Mouse (Mus musculus): ENCODE data around the gene Derl2. TPM values are rescaled to one million over a fixed set of nuclear protein-coding genes. Genes with fewer than 3 reads are reported as not detected.

Gene Derl2
- 52.1 and 53.0 TPM in 2 replicates for polyA plus RNA-seq (2015; fragmentation: Nextera tagmentation; extraction: Ambion mirVana)

DNA sequence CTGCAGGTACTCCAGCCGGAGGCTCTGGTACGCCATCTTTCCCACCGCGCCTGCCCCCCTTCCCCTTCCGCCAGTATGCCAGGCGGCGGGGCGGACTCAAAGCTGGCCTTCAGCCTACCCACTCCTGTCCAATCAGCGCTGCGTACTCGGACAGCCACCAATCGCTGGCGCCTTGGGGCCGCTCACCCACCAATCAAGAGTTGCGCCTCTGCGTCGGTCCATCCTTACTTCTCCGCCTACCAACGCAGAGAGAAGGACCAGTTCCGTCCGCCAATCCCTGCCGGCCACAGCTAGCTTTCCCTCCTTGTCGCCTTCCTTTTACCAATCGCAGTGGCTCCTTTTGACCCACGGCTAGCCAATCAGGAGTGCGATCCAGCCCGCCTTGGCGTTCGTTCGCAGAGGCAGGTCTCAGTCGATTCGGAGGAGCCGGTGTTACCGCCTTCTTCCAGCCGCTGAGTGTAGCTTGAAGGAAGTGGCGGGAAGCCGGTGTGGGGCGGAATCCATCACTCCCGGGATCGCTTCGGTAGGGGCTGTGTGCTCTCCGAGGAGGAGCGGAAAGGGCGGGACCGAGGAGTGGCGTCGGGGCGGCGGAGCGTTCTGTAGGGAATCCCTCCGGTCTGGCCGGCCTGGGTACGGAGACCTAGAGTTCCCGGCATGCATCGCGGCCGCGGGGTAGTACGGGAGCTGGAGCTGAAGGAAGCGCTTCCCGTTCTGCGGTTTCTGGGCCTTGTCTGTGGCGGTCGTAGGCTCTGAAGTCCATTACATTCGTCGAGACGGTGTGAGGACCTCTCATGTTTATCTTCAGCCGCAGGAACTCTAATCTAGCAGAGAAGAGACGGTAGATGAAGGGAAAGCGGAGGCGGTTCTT lies at the start of gene Derl2, which contains the start of gene Mis12:
Derl2 (minus strand) TSS at position 641 of the 868 bp plus-strand sequence.
Mis12 (plus strand) TSS at position 411 of the 868 bp plus-strand sequence.
- H3K36me3 ChIP-seq (ENCODE audit: control insufficient read depth, insufficient read depth, low read length), result peaks cover 3% of the 10 kb centered on the region; the same call in 1 of the 2 replicates
- H3K4me3 ChIP-seq (ENCODE audit: low read length), result peak within 1 kb of the TSS; percentile 96
- H3K4me2 ChIP-seq (ENCODE audit: low read depth, low read length), result peak within 1 kb of the TSS; percentile 86
- peak; percentile 99 for ATAC-seq (ENCODE audit: low read depth)
- H3K27ac ChIP-seq (ENCODE audit: low read length), result peak within 1 kb of the TSS; percentile 96
- H3K4me1 ChIP-seq (replicated peaks; ENCODE audit: control insufficient read depth, insufficient read depth, low read length), result peaks cover 34% of the 10 kb centered on the region
- WGBS, result under 1% methylated on average over 70 of the region's 71 CpGs
- H3K9me3 ChIP-seq (ENCODE audit: control insufficient read depth, low read length), result no peaks in the 10 kb centered on the region
- peak within 1 kb of the TSS; percentile 98 for H3K9ac ChIP-seq (ENCODE audit: low read length)
- H3K27me3 ChIP-seq (ENCODE audit: control insufficient read depth, insufficient read depth, low read depth, low read length), result no peaks in the 10 kb centered on the region

- ATAC-seq (ENCODE audit: low read depth), result 0 out of 2 replicates have a peak, but pooled peaks have one; percentile 51
- 0% methylated on average over 1 of the region's 1 CpGs for WGBS
- H3K36me3 ChIP-seq (ENCODE audit: control insufficient read depth, insufficient read depth, low read length), result no peaks in the 10 kb centered on the region
Observed at GRCm38 (mm10) chr11:71052554-71052953, 32.9 kb upstream of the Derl2 start.

GRCm38 (mm10) chr11:71039526-71040298 lies 20.1 kb upstream of the Derl2 start:
- no peaks in the 10 kb centered on the region for H3K4me1 ChIP-seq (replicated peaks; ENCODE audit: control insufficient read depth, insufficient read depth, low read length)
- H3K36me3 ChIP-seq (ENCODE audit: control insufficient read depth, insufficient read depth, low read length), result no peaks in the 10 kb centered on the region
- no peaks in the 10 kb centered on the region for H3K9me3 ChIP-seq (ENCODE audit: control insufficient read depth, low read length)
- no peak overlapping the region for H3K27ac ChIP-seq (ENCODE audit: low read length)
- H3K9ac ChIP-seq (ENCODE audit: low read length), result no peak overlapping the region
- ATAC-seq (ENCODE audit: low read depth), result no peak
- no peak overlapping the region for H3K4me3 ChIP-seq (ENCODE audit: low read length)
- H3K4me2 ChIP-seq (ENCODE audit: low read depth, low read length), result no peak overlapping the region
- 97% methylated on average over 5 of the region's 5 CpGs for WGBS
- H3K27me3 ChIP-seq (ENCODE audit: control insufficient read depth, insufficient read depth, low read depth, low read length), result no peaks in the 10 kb centered on the region

More at GRCm38 (mm10) chr11:71052554-71052953, 32.9 kb upstream of the Derl2 start:
- Histone ChIP-seq H3K27me3 (ENCODE audit: control insufficient read depth, insufficient read depth, low read depth, low read length) (no peaks in the 10 kb centered on the region), H3K4me2 (ENCODE audit: low read depth, low read length) (no peak overlapping the region), H3K9ac (ENCODE audit: low read length) (no peak overlapping the region), H3K4me1 (replicated peaks; ENCODE audit: control insufficient read depth, insufficient read depth, low read length) (no peaks in the 10 kb centered on the region), H3K9me3 (ENCODE audit: control insufficient read depth, low read length) (no peaks in the 10 kb centered on the region), H3K27ac (ENCODE audit: low read length) (no peak overlapping the region), H3K4me3 (ENCODE audit: low read length) (no peak overlapping the region)

- Histone ChIP-seq H3K9ac (ENCODE audit: low read length) (peak within 1 kb of the TSS; percentile 73), H3K4me3 (ENCODE audit: low read length) (peak within 1 kb of the TSS; percentile 67), H3K27me3 (ENCODE audit: control insufficient read depth, insufficient read depth, low read depth, low read length) (no peaks in the 10 kb centered on the region), H3K27ac (ENCODE audit: low read length) (peak within 1 kb of the TSS; percentile 75), H3K9me3 (ENCODE audit: control insufficient read depth, low read length) (no peaks in the 10 kb centered on the region), H3K4me2 (ENCODE audit: low read depth, low read length) (peak within 1 kb of the TSS; percentile 83), H3K36me3 (ENCODE audit: control insufficient read depth, insufficient read depth, low read length) (no peaks in the 10 kb centered on the region), H3K4me1 (replicated peaks; ENCODE audit: control insufficient read depth, insufficient read depth, low read length) (0 out of 2 replicates have a peak, but pooled peaks cover 2% of the 10 kb centered on the region)
- peak; percentile 98 for ATAC-seq (ENCODE audit: low read depth)
- WGBS, result under 1% methylated on average over 27 of the region's 31 CpGs
Observed at GRCm38 (mm10) chr11:71033163-71033761, 13.6 kb upstream of the Derl2 start, which contains the start of gene 6330403K07Rik. 6330403K07Rik (minus strand) TSS chr11:71033513.

DNA sequence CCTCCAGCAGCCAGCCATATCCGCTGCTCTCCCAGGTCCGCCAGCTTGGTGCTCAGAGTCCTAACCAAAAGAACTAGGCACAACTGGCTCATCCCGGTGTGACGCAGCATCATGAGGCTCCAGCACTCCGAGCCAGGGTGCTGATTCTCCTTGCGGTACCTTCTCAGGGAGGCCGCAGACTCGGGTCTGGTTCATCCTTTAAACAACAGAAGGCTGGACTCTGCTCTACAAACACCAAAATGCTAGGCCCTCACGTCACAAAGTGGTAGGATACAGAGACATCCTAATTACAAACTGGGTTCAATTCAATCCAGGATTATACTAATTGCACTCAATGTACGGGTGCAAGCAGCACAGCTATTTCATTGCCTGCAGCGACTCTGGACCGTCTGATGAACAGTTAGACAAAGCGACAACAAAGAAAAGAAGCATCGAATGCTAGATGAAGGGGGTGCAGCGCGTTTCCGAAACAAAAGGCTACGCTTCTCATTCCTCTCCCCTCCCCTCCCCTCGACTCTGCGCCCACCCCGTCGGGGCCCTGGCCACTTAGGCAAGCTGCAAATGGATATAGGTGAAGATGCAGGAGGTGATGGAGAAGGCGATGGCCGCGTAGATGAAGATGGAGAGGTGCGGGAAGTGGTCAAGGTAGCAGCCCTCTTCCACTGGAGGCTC lies 13.0 kb upstream of the Derl2 start:
- ATAC-seq (ENCODE audit: low read depth), result peak; percentile 11
- Histone ChIP-seq H3K9ac (ENCODE audit: low read length) (peak overlapping the region; percentile 73), H3K4me1 (replicated peaks; ENCODE audit: control insufficient read depth, insufficient read depth, low read length) (0 out of 2 replicates have a peak, but pooled peaks cover 2% of the 10 kb centered on the region), H3K36me3 (ENCODE audit: control insufficient read depth, insufficient read depth, low read length) (no peaks in the 10 kb centered on the region), H3K27ac (ENCODE audit: low read length) (peak overlapping the region; percentile 75), H3K9me3 (ENCODE audit: control insufficient read depth, low read length) (no peaks in the 10 kb centered on the region), H3K4me3 (ENCODE audit: low read length) (peak overlapping the region; percentile 67), H3K4me2 (ENCODE audit: low read depth, low read length) (peak overlapping the region; percentile 83), H3K27me3 (ENCODE audit: control insufficient read depth, insufficient read depth, low read depth, low read length) (no peaks in the 10 kb centered on the region)
- WGBS, result 5% methylated on average over 26 of the region's 26 CpGs

- 39% methylated on average over 7 of the region's 7 CpGs for WGBS
- Histone ChIP-seq H3K4me3 (ENCODE audit: low read length) (peak overlapping the region; percentile 67), H3K27ac (ENCODE audit: low read length) (peak overlapping the region; percentile 75)
Observed at GRCm38 (mm10) chr11:71032070-71032469, 12.4 kb upstream of the Derl2 start.

DNA sequence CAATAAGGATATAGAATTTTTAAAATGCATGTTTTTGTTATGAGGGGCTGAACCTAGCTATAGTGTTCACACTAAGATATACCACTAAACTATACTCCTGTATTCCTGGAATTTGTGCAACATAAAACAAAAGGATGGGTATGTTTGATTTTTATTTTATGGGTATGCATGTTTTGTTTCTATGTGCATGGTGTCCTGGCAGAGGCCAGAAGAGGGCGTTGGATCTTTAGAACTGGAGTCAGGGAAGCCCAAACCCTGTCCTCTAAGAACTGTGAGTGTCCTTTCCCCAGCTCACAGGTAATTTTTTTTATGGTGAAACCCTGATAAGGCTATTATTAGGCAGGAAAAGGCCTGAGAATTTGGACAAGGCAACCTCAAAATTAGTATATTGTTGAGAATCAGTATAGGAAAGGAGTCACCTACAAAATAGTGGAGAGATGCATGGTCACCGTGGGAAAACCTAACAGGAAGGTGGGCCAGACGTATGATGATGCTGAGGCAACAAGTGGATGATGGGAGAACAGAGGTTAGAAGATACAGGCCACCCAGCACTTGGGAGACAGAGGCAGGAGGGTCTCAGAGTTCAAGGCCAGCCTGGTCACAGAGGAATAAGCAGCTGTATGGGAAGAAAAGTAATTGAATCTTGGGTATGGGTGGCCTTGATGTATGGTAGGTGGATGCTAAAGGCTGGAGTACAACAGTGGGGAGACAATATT lies 9.9 kb upstream of the Derl2 start:
- peaks cover 20% of the 10 kb centered on the region for H3K36me3 ChIP-seq (ENCODE audit: control insufficient read depth, insufficient read depth, low read length)
- no peak overlapping the region for H3K27ac ChIP-seq (ENCODE audit: low read length)
- H3K4me2 ChIP-seq (ENCODE audit: low read depth, low read length), result no peak overlapping the region
- no peak for ATAC-seq (ENCODE audit: low read depth)
- 0 out of 2 replicates have a peak, but pooled peaks cover 2% of the 10 kb centered on the region for H3K4me1 ChIP-seq (replicated peaks; ENCODE audit: control insufficient read depth, insufficient read depth, low read length)
- no peak overlapping the region for H3K4me3 ChIP-seq (ENCODE audit: low read length)
- no peaks in the 10 kb centered on the region for H3K9me3 ChIP-seq (ENCODE audit: control insufficient read depth, low read length)
- no peak overlapping the region for H3K9ac ChIP-seq (ENCODE audit: low read length)
- no peaks in the 10 kb centered on the region for H3K27me3 ChIP-seq (ENCODE audit: control insufficient read depth, insufficient read depth, low read depth, low read length)
- 70% methylated on average over 3 of the region's 3 CpGs for WGBS

More at GRCm38 (mm10) chr11:71032070-71032469, 12.4 kb upstream of the Derl2 start:
- H3K4me1 ChIP-seq (replicated peaks; ENCODE audit: control insufficient read depth, insufficient read depth, low read length), result 0 out of 2 replicates have a peak, but pooled peaks cover 2% of the 10 kb centered on the region
- H3K9ac ChIP-seq (ENCODE audit: low read length), result peak overlapping the region; percentile 73
- peak overlapping the region; percentile 83 for H3K4me2 ChIP-seq (ENCODE audit: low read depth, low read length)
- H3K27me3 ChIP-seq (ENCODE audit: control insufficient read depth, insufficient read depth, low read depth, low read length), result no peaks in the 10 kb centered on the region
- H3K36me3 ChIP-seq (ENCODE audit: control insufficient read depth, insufficient read depth, low read length), result peaks cover under 1% of the 10 kb centered on the region; the same call in 1 of the 2 replicates
- ATAC-seq (ENCODE audit: low read depth), result no peak
- no peaks in the 10 kb centered on the region for H3K9me3 ChIP-seq (ENCODE audit: control insufficient read depth, low read length)

GRCm38 (mm10) chr11:71028280-71028679 lies 8.6 kb upstream of the Derl2 start:
- Histone ChIP-seq H3K9ac (ENCODE audit: low read length) (no peak overlapping the region), H3K36me3 (ENCODE audit: control insufficient read depth, insufficient read depth, low read length) (peaks cover 20% of the 10 kb centered on the region), H3K9me3 (ENCODE audit: control insufficient read depth, low read length) (no peaks in the 10 kb centered on the region), H3K27me3 (ENCODE audit: control insufficient read depth, insufficient read depth, low read depth, low read length) (no peaks in the 10 kb centered on the region), H3K4me2 (ENCODE audit: low read depth, low read length) (no peak overlapping the region), H3K4me1 (replicated peaks; ENCODE audit: control insufficient read depth, insufficient read depth, low read length) (0 out of 2 replicates have a peak, but pooled peaks cover 2% of the 10 kb centered on the region), H3K27ac (ENCODE audit: low read length) (no peak overlapping the region), H3K4me3 (ENCODE audit: low read length) (no peak overlapping the region)
- no peak for ATAC-seq (ENCODE audit: low read depth)
- WGBS, result 68% methylated on average over 3 of the region's 3 CpGs

All from lung, embryonic 16.5 days (tissue).